Mouse (Mus musculus) heart, postnatal 0 days (tissue): ENCODE measurements at regions not wholly inside any gene's neighbourhood (a gene's known extent, or its start where the extent isn't known, plus 50 kb on each side); places are given as distances from the start of the nearest gene placed in this dataset.

Experiments used
- CTCF ChIP-seq: IDR thresholded peaks from 2 replicates; pipeline ENCODE4 v1.5.1; 2016; ENCODE audit warnings: antibody characterized with exemption, control low read depth, low read depth
- EP300 ChIP-seq: IDR thresholded peaks from 2 replicates; pipeline ENCODE4 v1.6.1; 2016; ENCODE audit warnings: antibody characterized with exemption, low read depth

- TF ChIP-seq CTCF (no peak), EP300 (no peak)
These were observed 236.2 kb downstream of the Suds3 start for GRCm38 (mm10) chr5:116879761-116880160.
